Mouse (Mus musculus): ENCODE measurements at regions not wholly inside any gene's neighbourhood (a gene's known extent, or its start where the extent isn't known, plus 50 kb on each side); places are given as distances from the start of the nearest gene placed in this dataset.

GRCm38 (mm10) chr8:25366181-25366580 is 542.0 kb upstream of the Adam5 start:
- TF ChIP-seq GATA1 (IDR thresholded peaks at IDR 0.05; ENCODE audit: low read length): no peak

GRCm38 (mm10) chr8:25362656-25363055 is 538.5 kb upstream of the Adam5 start:
- TF ChIP-seq GATA1 (IDR thresholded peaks at IDR 0.05; ENCODE audit: low read length): no peak

GRCm38 (mm10) chr8:25362146-25362545 is 538.0 kb upstream of the Adam5 start:
- no peak for TF ChIP-seq GATA1 (IDR thresholded peaks at IDR 0.05; ENCODE audit: low read length)

GRCm38 (mm10) chr8:25361420-25361819 is 537.3 kb upstream of the Adam5 start:
- TF ChIP-seq GATA1 (IDR thresholded peaks at IDR 0.05; ENCODE audit: low read length): no peak

GRCm38 (mm10) chr8:25358539-25359165 is 534.5 kb upstream of the Adam5 start:
- no peak for TF ChIP-seq GATA1 (IDR thresholded peaks at IDR 0.05; ENCODE audit: low read length)

GRCm38 (mm10) chr8:25353822-25354770 is 529.9 kb upstream of the Adam5 start:
- TF ChIP-seq GATA1 (IDR thresholded peaks at IDR 0.05; ENCODE audit: low read length): no peak

GRCm38 (mm10) chr8:25353405-25353804 is 529.2 kb upstream of the Adam5 start:
- TF ChIP-seq GATA1 (IDR thresholded peaks at IDR 0.05; ENCODE audit: low read length): no peak

GRCm38 (mm10) chr8:25348003-25348683 is 524.0 kb upstream of the Adam5 start:
- no peak for TF ChIP-seq GATA1 (IDR thresholded peaks at IDR 0.05; ENCODE audit: low read length)

GRCm38 (mm10) chr8:25343160-25343602 is 519.0 kb upstream of the Adam5 start:
- TF ChIP-seq GATA1 (IDR thresholded peaks at IDR 0.05; ENCODE audit: low read length): no peak

- TF ChIP-seq GATA1 (IDR thresholded peaks at IDR 0.05; ENCODE audit: low read length): no peak
Observed at GRCm38 (mm10) chr8:25342501-25342900, 518.3 kb upstream of the Adam5 start.

- TF ChIP-seq GATA1 (IDR thresholded peaks at IDR 0.05; ENCODE audit: low read length): no peak
Observed at GRCm38 (mm10) chr8:25341225-25341624, 517.1 kb upstream of the Adam5 start.

- no peak for TF ChIP-seq GATA1 (IDR thresholded peaks at IDR 0.05; ENCODE audit: low read length)
Observed at GRCm38 (mm10) chr8:25340729-25341128, 516.6 kb upstream of the Adam5 start.

GRCm38 (mm10) chr8:25332120-25332607 is 508.0 kb upstream of the Adam5 start:
- TF ChIP-seq GATA1 (IDR thresholded peaks at IDR 0.05; ENCODE audit: low read length): no peak

- no peak for TF ChIP-seq GATA1 (IDR thresholded peaks at IDR 0.05; ENCODE audit: low read length)
Observed at GRCm38 (mm10) chr8:25331161-25331776, 507.1 kb upstream of the Adam5 start.

GRCm38 (mm10) chr8:25329791-25330190 is 505.6 kb upstream of the Adam5 start:
- TF ChIP-seq GATA1 (IDR thresholded peaks at IDR 0.05; ENCODE audit: low read length): no peak

Data from G1E-ER4 (cell line).